Mouse (Mus musculus): Measurements from ENCODE around the gene Cherp. TPM values are rescaled to one million over a fixed set of nuclear protein-coding genes. Genes with fewer than 3 reads are reported as not detected.

Gene Cherp
- total and polyA plus RNA-seq, 3 experiments = 8.9 to 80.4 (median 18.1) TPM

GRCm38 (mm10) chr8:72500521-72500931 is 25.5 kb upstream of the Cherp start:
- no peaks in the 10 kb centered on the region for H3K27me3 ChIP-seq (replicated peaks)
- no peak for DNase-seq (ENCODE audit: extremely low read depth)
- dilution Hi-C loops (cut with MboI; ENCODE audit: extremely low pct_ligation_motif_present, extremely low pct_unique_long_range_greater_than_20kb, low sequenced_read_pairs) = no loop called here
- in situ Hi-C loops (cut with MboI; ENCODE audit: low pct_ligation_motif_present, low pct_unique_long_range_greater_than_20kb, low sequenced_read_pairs) = no loop called here
- no peak overlapping the region for H3K4me3 ChIP-seq (replicated peaks in 1 of 3; ENCODE audit: low read depth in 2 of 3, low read length in 2 of 3, poor library complexity in 1 of 3)
- no peak overlapping the region for H3K4me2 ChIP-seq (ENCODE audit: insufficient read depth, low read depth, poor library complexity, severe bottlenecking)
- no peaks in the 10 kb centered on the region for H3K9me3 ChIP-seq (replicated peaks; ENCODE audit: low read length)
- H3K79me2 ChIP-seq (replicated peaks; ENCODE audit: control insufficient read depth, extremely low read depth, insufficient read depth, poor library complexity, severe bottlenecking) = peaks cover 26% of the 10 kb centered on the region
- H3K9ac ChIP-seq (ENCODE audit: insufficient read depth, low read depth) = no peak overlapping the region
- peaks cover 0 to 27% of the 10 kb centered on the region in 2 experiments; a peak in 2 of 4 replicates for H3K4me1 ChIP-seq (ENCODE audit: control insufficient read depth in 1 of 2, insufficient read depth in 2 of 2)
- H3K27ac ChIP-seq (ENCODE audit: insufficient read depth, low read depth) = no peak overlapping the region
- no peak for TF ChIP-seq MAZ (IDR thresholded peaks at IDR 0.05; ENCODE audit: low read depth, low read length)
- no peak for TF ChIP-seq SIN3A (IDR thresholded peaks at IDR 0.05; ENCODE audit: low read length)
- no peak for TF ChIP-seq KAT2A (IDR thresholded peaks at IDR 0.05; ENCODE audit: insufficient replicate concordance, low read length)
- TF ChIP-seq POLR2AphosphoS2 (IDR thresholded peaks at IDR 0.05; ENCODE audit: low read depth, low read length) = no peak
- TF ChIP-seq POLR2A (IDR thresholded peaks at IDR 0.05; ENCODE audit: low read depth, low read length) = no peak
- no peak for TF ChIP-seq TCF12 (IDR thresholded peaks at IDR 0.05; ENCODE audit: low read depth, low read length)
- no peak for TF ChIP-seq RAD21 (IDR thresholded peaks at IDR 0.05; ENCODE audit: low read depth, low read length)
- no peak for TF ChIP-seq CTCF (conservative IDR thresholded peaks at IDR 0.05 in 1 of 2, IDR thresholded peaks at IDR 0.05 in 1 of 2; ENCODE audit: low read depth in 2 of 2, low read length in 2 of 2)
- TF ChIP-seq MXI1 (IDR thresholded peaks at IDR 0.05; ENCODE audit: low read depth, low read length) = no peak
- TF ChIP-seq ZNF384 (IDR thresholded peaks at IDR 0.05; ENCODE audit: low read depth, low read length) = no peak
- TF ChIP-seq SMC3 (IDR thresholded peaks at IDR 0.05; ENCODE audit: low read depth, low read length) = no peak
- TF ChIP-seq RCOR1 (conservative IDR thresholded peaks at IDR 0.05; ENCODE audit: low read depth, low read length) = no peak
- no peak for TF ChIP-seq TBP (conservative IDR thresholded peaks at IDR 0.05; ENCODE audit: low read depth, low read length)
- TF ChIP-seq GABPA (IDR thresholded peaks at IDR 0.05; ENCODE audit: insufficient replicate concordance, low read depth, low read length) = no peak
- TF ChIP-seq CHD1 (IDR thresholded peaks at IDR 0.05; ENCODE audit: low read depth, low read length) = no peak
- TF ChIP-seq CHD2 (IDR thresholded peaks at IDR 0.05; ENCODE audit: low read length) = no peak
- no peak for TF ChIP-seq ZKSCAN1 (IDR thresholded peaks at IDR 0.05; ENCODE audit: borderline replicate concordance, low read depth, low read length)
- no peak for TF ChIP-seq MAX (IDR thresholded peaks at IDR 0.05; ENCODE audit: low read length)
- TF ChIP-seq EP300 (IDR thresholded peaks at IDR 0.05; ENCODE audit: low read length) = no peak
- H3K36me3 ChIP-seq (replicated peaks in 1 of 2; ENCODE audit: control insufficient read depth in 1 of 2, insufficient read depth in 1 of 2, low read length in 1 of 2) = peaks cover 28 to 95% of the 10 kb centered on the region in 2 experiments

- H3K9ac ChIP-seq (ENCODE audit: insufficient read depth, low read depth) = no peak overlapping the region
- DNase-seq (ENCODE audit: extremely low read depth) = no peak
- TF ChIP-seq SIN3A (IDR thresholded peaks at IDR 0.05; ENCODE audit: low read length) (no peak), ZKSCAN1 (IDR thresholded peaks at IDR 0.05; ENCODE audit: borderline replicate concordance, low read depth, low read length) (no peak), HCFC1 (IDR thresholded peaks at IDR 0.05; ENCODE audit: low read depth, low read length) (no peak), MXI1 (IDR thresholded peaks at IDR 0.05; ENCODE audit: low read depth, low read length) (no peak), KAT2A (IDR thresholded peaks at IDR 0.05; ENCODE audit: insufficient replicate concordance, low read length) (no peak), UBTF (IDR thresholded peaks at IDR 0.05; ENCODE audit: low read depth, low read length) (no peak), ETS1 (conservative IDR thresholded peaks at IDR 0.05; ENCODE audit: low read depth, low read length) (no peak), USF1 (IDR thresholded peaks at IDR 0.05; ENCODE audit: low read depth, low read length) (no peak), BHLHE40 (IDR thresholded peaks at IDR 0.05; ENCODE audit: low read depth, low read length) (no peak), IRF4 (IDR thresholded peaks at IDR 0.05; ENCODE audit: low read depth, low read length) (no peak), RCOR1 (conservative IDR thresholded peaks at IDR 0.05; ENCODE audit: low read depth, low read length) (no peak), USF2 (conservative IDR thresholded peaks at IDR 0.05; ENCODE audit: low read depth, low read length) (no peak), JUN (IDR thresholded peaks at IDR 0.05; ENCODE audit: insufficient read depth, low read depth, low read length) (no peak), MAZ (IDR thresholded peaks at IDR 0.05; ENCODE audit: low read depth, low read length) (no peak), POLR2A (IDR thresholded peaks at IDR 0.05; ENCODE audit: low read depth, low read length) (no peak), MEF2A (IDR thresholded peaks at IDR 0.05; ENCODE audit: borderline replicate concordance, low read depth, low read length) (no peak), NRF1 (IDR thresholded peaks at IDR 0.05; ENCODE audit: low read depth, low read length) (no peak), ELF1 (IDR thresholded peaks at IDR 0.05; ENCODE audit: low read depth, low read length) (no peak), JUND (conservative IDR thresholded peaks at IDR 0.05; ENCODE audit: low read depth, low read length) (no peak), EP300 (IDR thresholded peaks at IDR 0.05; ENCODE audit: low read length) (no peak)
- H3K27ac ChIP-seq (ENCODE audit: insufficient read depth, low read depth) = no peak overlapping the region
- in situ Hi-C loops (cut with MboI; ENCODE audit: low pct_ligation_motif_present, low pct_unique_long_range_greater_than_20kb, low sequenced_read_pairs) = no loop called here
- H3K9me3 ChIP-seq (replicated peaks; ENCODE audit: low read length) = no peaks in the 10 kb centered on the region
- H3K4me2 ChIP-seq (ENCODE audit: insufficient read depth, low read depth, poor library complexity, severe bottlenecking) = no peak overlapping the region
- peaks cover 0 to 29% of the 10 kb centered on the region in 2 experiments; a peak in 2 of 4 replicates for H3K4me1 ChIP-seq (ENCODE audit: control insufficient read depth in 1 of 2, insufficient read depth in 2 of 2)
- no peak overlapping the region for H3K4me3 ChIP-seq (replicated peaks in 1 of 3; ENCODE audit: low read depth in 2 of 3, low read length in 2 of 3, poor library complexity in 1 of 3)
- H3K36me3 ChIP-seq (replicated peaks in 1 of 2; ENCODE audit: control insufficient read depth in 1 of 2, insufficient read depth in 1 of 2, low read length in 1 of 2) = peaks cover 35 to 99% of the 10 kb centered on the region in 2 experiments
- H3K79me2 ChIP-seq (replicated peaks; ENCODE audit: control insufficient read depth, extremely low read depth, insufficient read depth, poor library complexity, severe bottlenecking) = peaks cover 26% of the 10 kb centered on the region
- no peaks in the 10 kb centered on the region for H3K27me3 ChIP-seq (replicated peaks)
- dilution Hi-C loops (cut with MboI; ENCODE audit: extremely low pct_ligation_motif_present, extremely low pct_unique_long_range_greater_than_20kb, low sequenced_read_pairs) = no loop called here
These were observed 24.7 kb upstream of the Cherp start for GRCm38 (mm10) chr8:72499521-72500284.

Data from CH12.LX (cell line).